Mouse (Mus musculus) E14TG2a.4 (cell line): Measurements from ENCODE around the gene Plscr3.

Experiments
- CTCF ChIP-seq: conservative IDR thresholded peaks from 2 replicates; pipeline ENCODE4 v1.5.1; 2014; ENCODE audit warnings: low read length
- NANOG ChIP-seq: IDR thresholded peaks from 2 replicates; pipeline ENCODE4 v1.6.1; 2014; ENCODE audit warnings: borderline replicate concordance, low read length, mixed read lengths
- POU5F1 ChIP-seq: IDR thresholded peaks from 2 replicates; pipeline ENCODE4 v1.6.1; 2014; ENCODE audit warnings: low read length, borderline replicate concordance

- TF ChIP-seq CTCF (no peak; the same call in 1 of the 2 replicates), NANOG (no peak), POU5F1 (no peak)
These were observed 34.9 kb downstream of the Plscr3 start, which contains the start of gene Kctd11 for GRCm38 (mm10) chr11:69880853-69881603.
